Mouse (Mus musculus) limb, embryonic 14.5 days (tissue): ENCODE results near the gene Gm45623. TPM values are rescaled to one million over a fixed set of nuclear protein-coding genes. Genes with fewer than 3 reads are reported as not detected.

ENCODE experiments used
- ATAC-seq: fragments of 200-750 bp; cut with Nextera tagmentation; 2 replicates; pipeline ENCODE4 v1.8.0; 2017; ENCODE audit warnings: low read depth, moderate number of reproducible peaks, moderate TSS enrichment; ENCODE audit not compliant: low FRiP score
- DNase-seq: peaks from one replicate; pipeline ENCODE4 v3.0.0-alpha.2; 2015; ENCODE audit warnings: low spot score
- H3K27ac ChIP-seq: fragments of 300-500 bp; sonication (generic); replicated peaks from 2 replicates; pipeline ENCODE4 v1.5.1; 2014; ENCODE audit warnings: low read depth, mild to moderate bottlenecking, low read length, moderate library complexity, mixed read lengths
- H3K27me3 ChIP-seq: fragments of 300-500 bp; sonication (generic); 2 replicates; pipeline ENCODE4 v1.6.1; 2014; ENCODE audit warnings: low read length, mixed read lengths; ENCODE audit not compliant: control insufficient read depth, insufficient read depth
- H3K36me3 ChIP-seq: fragments of 300-500 bp; sonication (generic); 2 replicates; pipeline ENCODE4 v1.6.1; 2014; ENCODE audit warnings: mild to moderate bottlenecking, low read length, moderate library complexity, mixed read lengths; ENCODE audit not compliant: control insufficient read depth, insufficient read depth
- H3K4me1 ChIP-seq: fragments of 300-500 bp; sonication (generic); 2 replicates; pipeline ENCODE4 v1.6.1; 2014; ENCODE audit warnings: antibody characterized with exemption, low read length, mixed read lengths; ENCODE audit not compliant: control insufficient read depth, insufficient read depth
- H3K4me2 ChIP-seq: fragments of 300-500 bp; sonication (generic); replicated peaks from 2 replicates; pipeline ENCODE4 v1.6.1; 2014; ENCODE audit warnings: low read depth, mild to moderate bottlenecking, low read length, moderate library complexity; ENCODE audit not compliant: severe bottlenecking
- H3K4me3 ChIP-seq: fragments of 300-500 bp; sonication (generic); replicated peaks from 2 replicates; pipeline ENCODE4 v1.5.1; 2014; ENCODE audit warnings: low read length
- H3K9ac ChIP-seq: fragments of 300-500 bp; sonication (generic); 2 replicates; pipeline ENCODE4 v1.6.1; 2014; ENCODE audit warnings: mild to moderate bottlenecking, low read depth, low read length, moderate library complexity; ENCODE audit not compliant: severe bottlenecking
- H3K9me3 ChIP-seq: fragments of 300-500 bp; sonication (generic); 2 replicates; pipeline ENCODE4 v1.6.1; 2016; ENCODE audit warnings: low read length; ENCODE audit not compliant: control insufficient read depth
- POLR2A ChIP-seq: fragments of 200-500 bp; IDR thresholded peaks from 2 replicates; pipeline ENCODE4 v1.8.0; 2012; ENCODE audit warnings: inconsistent platforms, mild to moderate bottlenecking, moderate library complexity, borderline replicate concordance; ENCODE audit not compliant: insufficient read depth, insufficient read length; ENCODE audit errors: extremely low read depth
- WGBS: fragments of 180-500 bp; shearing (Covaris S2); extraction: QIAGEN DNeasy Blood & Tissue Kit; methylation state at CpG from one replicate; pipeline ENCODE4 v1.1.7; 2014; 5-methylcytosine and 5-hydroxymethylcytosine counted together
- polyA plus RNA-seq, 2 experiments: library from polyadenylated mRNA; depleted of rRNA in 1 of 2; stranded (reverse) in 1 of 2; unstranded in 1 of 2; fragments of >200 nt; fragmentation: Nextera tagmentation in 1 of 2; extraction: Ambion mirVana in 1 of 2; gene quantifications; 2 replicates each; pipeline versions ENCODE4 v1.2.1 to v1.2.3; 2012 to 2014

The Gm45623 gene
- polyA plus RNA-seq, 2 experiments = 0.69 to 1.0 TPM

DNA sequence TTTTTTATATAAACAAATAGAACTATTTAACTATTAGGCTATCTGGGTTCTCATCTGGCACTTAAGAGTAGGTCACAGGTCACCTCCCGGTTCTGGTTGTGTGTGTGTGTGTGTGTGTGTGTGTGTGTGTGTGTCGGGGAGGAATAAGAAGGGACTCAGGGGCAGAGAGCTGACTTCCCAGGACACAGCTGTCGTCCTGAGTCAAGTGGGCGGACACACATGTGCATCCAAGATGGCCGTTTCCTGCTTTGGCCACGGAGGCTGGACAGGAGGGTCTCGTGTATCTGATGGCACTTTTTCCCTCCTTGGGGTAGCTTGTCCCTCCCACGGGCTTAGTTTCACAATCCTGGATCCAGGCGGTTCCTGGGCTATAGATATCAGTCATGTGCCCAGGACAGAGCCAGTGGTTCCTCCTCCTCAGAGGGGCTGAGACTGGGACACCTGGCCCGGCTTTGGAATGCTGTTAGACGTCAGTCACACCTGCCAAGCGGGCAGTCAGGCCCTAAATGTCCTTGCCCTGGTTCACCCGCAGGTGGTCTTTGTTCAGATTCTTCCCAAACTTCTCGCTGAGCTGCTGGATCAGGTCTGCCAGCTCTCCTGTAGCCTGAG, 19.7 kb upstream of the Gm45623 start:
- no peak for DNase-seq
- WGBS = 45% methylated on average over 14 of the region's 14 CpGs
- Histone ChIP-seq H3K4me3 (no peak overlapping the region), H3K27me3 (no peaks in the 10 kb centered on the region), H3K4me1 (no peaks in the 10 kb centered on the region), H3K9me3 (no peaks in the 10 kb centered on the region), H3K9ac (no peak overlapping the region), H3K36me3 (no peaks in the 10 kb centered on the region), H3K4me2 (no peak overlapping the region), H3K27ac (no peak overlapping the region)
- no peak for ATAC-seq
- no peak for TF ChIP-seq POLR2A

DNA sequence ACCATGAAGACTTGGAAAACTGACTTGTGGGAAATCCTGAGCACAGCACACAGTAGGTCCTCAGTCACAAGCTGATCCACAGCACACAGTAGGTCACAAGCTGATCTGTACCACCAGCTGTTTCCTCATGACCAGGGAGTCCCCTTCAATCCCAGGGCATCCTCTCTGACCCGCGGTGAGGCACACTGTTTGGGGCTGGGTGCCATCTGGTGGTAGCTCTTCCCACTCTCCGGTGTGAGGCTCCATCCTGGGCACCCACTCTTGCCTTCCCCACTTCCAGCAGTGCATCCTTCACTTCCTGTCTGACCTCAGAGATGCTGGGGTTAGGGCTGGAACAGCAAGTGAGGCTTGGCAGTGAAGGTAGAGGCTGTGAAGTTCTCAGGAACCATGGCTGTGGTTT, 19.0 kb upstream of the Gm45623 start:
- Histone ChIP-seq H3K4me3 (no peak overlapping the region), H3K36me3 (no peaks in the 10 kb centered on the region), H3K9ac (no peak overlapping the region), H3K9me3 (no peaks in the 10 kb centered on the region), H3K27ac (no peak overlapping the region), H3K4me1 (no peaks in the 10 kb centered on the region), H3K4me2 (no peak overlapping the region), H3K27me3 (no peaks in the 10 kb centered on the region)
- no peak for TF ChIP-seq POLR2A
- ATAC-seq = no peak
- WGBS = 54% methylated on average over 3 of the region's 3 CpGs
- DNase-seq = no peak

- ATAC-seq = no peak
- Histone ChIP-seq H3K27ac (no peak overlapping the region), H3K9ac (no peak overlapping the region), H3K27me3 (no peaks in the 10 kb centered on the region), H3K4me3 (no peak overlapping the region), H3K9me3 (no peaks in the 10 kb centered on the region), H3K4me2 (no peak overlapping the region), H3K4me1 (0 out of 2 replicates have a peak, but pooled peaks cover 7% of the 10 kb centered on the region), H3K36me3 (no peaks in the 10 kb centered on the region)
- no peak for TF ChIP-seq POLR2A
- DNase-seq = no peak
- 77% methylated on average over 5 of the region's 5 CpGs for WGBS
Measured at GRCm38 (mm10) chr13:56770786-56771185, 17.2 kb upstream of the Gm45623 start.

DNA sequence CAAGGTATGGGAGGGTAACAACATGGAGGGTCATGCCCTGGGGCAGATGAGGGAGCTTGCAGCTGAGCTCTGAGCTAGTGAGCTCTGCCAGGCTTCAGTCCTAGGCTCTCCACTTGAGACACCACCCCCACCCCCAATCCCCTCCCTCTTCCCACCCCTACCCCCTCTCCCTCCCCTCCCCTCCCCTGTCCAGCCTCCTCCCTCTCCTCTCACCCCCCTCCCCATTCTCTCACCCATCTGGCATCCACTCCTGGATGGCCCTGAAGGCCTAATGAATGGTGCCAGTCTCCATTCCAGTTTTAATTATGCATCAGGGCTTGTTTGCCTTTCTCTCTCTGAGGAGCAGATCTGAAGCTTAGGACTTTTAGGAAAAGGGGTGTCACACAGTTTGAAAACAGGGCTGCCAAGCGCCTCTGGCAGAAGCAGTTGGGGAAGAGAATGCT, 16.5 kb upstream of the Gm45623 start:
- H3K4me3 ChIP-seq = no peak overlapping the region
- no peaks in the 10 kb centered on the region for H3K27me3 ChIP-seq
- WGBS = 48% methylated on average over 1 of the region's 1 CpGs
- H3K9me3 ChIP-seq = no peaks in the 10 kb centered on the region
- H3K4me1 ChIP-seq = 0 out of 2 replicates have a peak, but pooled peaks cover 7% of the 10 kb centered on the region
- ATAC-seq (no peak), DNase-seq (no peak)
- H3K9ac ChIP-seq = no peak overlapping the region
- H3K4me2 ChIP-seq = no peak overlapping the region
- H3K27ac ChIP-seq = no peak overlapping the region
- H3K36me3 ChIP-seq = no peaks in the 10 kb centered on the region
- no peak for TF ChIP-seq POLR2A

DNA sequence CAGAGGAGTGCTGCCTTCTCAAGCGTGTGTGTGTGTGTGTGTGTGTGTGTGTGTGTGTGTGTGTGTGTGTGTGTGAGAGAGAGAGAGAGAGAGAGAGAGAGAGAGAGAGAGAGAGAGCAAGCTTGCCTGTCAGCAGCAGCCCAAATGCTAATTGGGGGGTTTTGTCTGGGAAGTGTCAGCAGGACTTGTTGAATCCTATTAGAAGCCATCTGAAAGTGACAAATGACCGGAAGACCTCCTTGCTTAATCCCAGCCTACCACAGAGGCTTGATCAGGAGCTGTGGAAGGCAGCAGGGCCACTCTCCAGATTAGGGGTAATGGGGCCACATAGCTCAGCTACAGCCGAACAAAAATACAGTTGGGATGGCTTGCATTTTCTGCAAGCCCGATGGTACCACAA, 15.8 kb upstream of the Gm45623 start:
- H3K36me3 ChIP-seq = no peaks in the 10 kb centered on the region
- WGBS = 27% methylated on average over 4 of the region's 4 CpGs
- 0 out of 2 replicates have a peak, but pooled peaks cover 7% of the 10 kb centered on the region for H3K4me1 ChIP-seq

More for the DNA sequence above, 15.8 kb upstream of the Gm45623 start:
- Histone ChIP-seq H3K27me3 (no peaks in the 10 kb centered on the region), H3K4me2 (no peak overlapping the region), H3K9ac (no peak overlapping the region), H3K27ac (no peak overlapping the region), H3K9me3 (no peaks in the 10 kb centered on the region), H3K4me3 (no peak overlapping the region)
- no peak for ATAC-seq
- DNase-seq = no peak
- no peak for TF ChIP-seq POLR2A
